Mouse (Mus musculus) neural tube, embryonic 13.5 days (tissue): Measurements from ENCODE around the gene Gmds. TPM values are rescaled to one million over a fixed set of nuclear protein-coding genes. Genes with fewer than 3 reads are reported as not detected.

Source experiments
- ATAC-seq: fragments of 200-750 bp; cut with Nextera tagmentation; 2 replicates; pipeline ENCODE4 v1.8.0; 2017; ENCODE audit warnings: low read depth, mild to moderate bottlenecking, moderate TSS enrichment, moderate library complexity
- H3K27ac ChIP-seq: fragments of 300-500 bp; sonication (generic); replicated peaks from 2 replicates; pipeline ENCODE4 v1.5.1; 2015; ENCODE audit warnings: moderate library complexity, mild to moderate bottlenecking, inconsistent platforms
- H3K27me3 ChIP-seq: fragments of 300-500 bp; sonication (generic); 2 replicates; pipeline ENCODE4 v1.6.1; 2015; ENCODE audit warnings: mild to moderate bottlenecking, inconsistent platforms
- H3K36me3 ChIP-seq: fragments of 300-500 bp; sonication (generic); 2 replicates; pipeline ENCODE4 v1.6.1; 2015; ENCODE audit warnings: mild to moderate bottlenecking, inconsistent platforms
- H3K4me1 ChIP-seq: fragments of 300-500 bp; sonication (generic); replicated peaks from 2 replicates; pipeline ENCODE4 v1.6.1; 2015; ENCODE audit warnings: inconsistent platforms
- H3K4me2 ChIP-seq: fragments of 300-500 bp; sonication (generic); 2 replicates; pipeline ENCODE4 v1.6.1; 2015; ENCODE audit warnings: inconsistent platforms, mild to moderate bottlenecking, moderate library complexity
- H3K4me3 ChIP-seq: fragments of 300-500 bp; sonication (generic); 2 replicates; pipeline ENCODE4 v1.5.1; 2015; ENCODE audit warnings: mild to moderate bottlenecking, inconsistent platforms
- H3K9ac ChIP-seq: fragments of 300-500 bp; sonication (generic); 2 replicates; pipeline ENCODE4 v1.6.1; 2015; ENCODE audit warnings: moderate library complexity, mild to moderate bottlenecking, inconsistent platforms
- H3K9me3 ChIP-seq: fragments of 300-500 bp; sonication (generic); 2 replicates; pipeline ENCODE4 v1.6.1; 2016; ENCODE audit warnings: inconsistent platforms
- WGBS: fragments of 180-500 bp; shearing (Covaris S2); methylation state at CpG from one replicate; pipeline ENCODE4 v1.1.7; 2015; 5-methylcytosine and 5-hydroxymethylcytosine counted together
- polyA plus RNA-seq: library from polyadenylated mRNA; unstranded; fragments of >200 nt; fragmentation: Nextera tagmentation; extraction: Ambion mirVana; gene quantifications from 2 replicates; pipeline ENCODE4 v1.2.1, GENCODE M21; 2015

Gmds gene
- polyA plus RNA-seq, 1 experiment from 2014 or later: 37.1 TPM

DNA sequence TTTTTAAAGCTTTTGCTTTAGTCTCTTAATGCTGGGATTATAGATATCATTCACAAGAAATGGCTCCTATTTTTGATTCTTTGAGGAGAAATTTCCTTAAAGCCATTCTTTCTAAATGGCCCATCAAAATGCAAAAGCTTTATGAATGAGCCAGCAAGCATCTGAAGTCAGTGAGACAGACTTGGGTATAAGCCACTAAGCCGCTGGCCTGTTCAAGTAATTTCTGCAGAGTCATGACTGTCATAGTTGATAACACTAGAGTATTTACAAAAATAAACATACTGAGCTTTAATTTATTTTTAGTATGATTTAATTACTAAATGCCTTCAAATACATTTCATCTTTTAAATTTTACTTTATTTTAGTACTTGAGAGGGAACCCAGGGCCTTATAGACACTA, 297.7 kb downstream of the Gmds start:
- H3K4me3 ChIP-seq: no peak overlapping the region
- no peak for ATAC-seq
- no peaks in the 10 kb centered on the region; the same call in 1 of the 2 replicates for H3K27me3 ChIP-seq
- no peak overlapping the region for H3K4me2 ChIP-seq
- H3K36me3 ChIP-seq: no peaks in the 10 kb centered on the region
- H3K4me1 ChIP-seq: no peaks in the 10 kb centered on the region
- no peak overlapping the region for H3K27ac ChIP-seq
- no peak overlapping the region for H3K9ac ChIP-seq
- H3K9me3 ChIP-seq: no peaks in the 10 kb centered on the region
- WGBS: 92% methylated on average over 1 of the region's 1 CpGs

DNA sequence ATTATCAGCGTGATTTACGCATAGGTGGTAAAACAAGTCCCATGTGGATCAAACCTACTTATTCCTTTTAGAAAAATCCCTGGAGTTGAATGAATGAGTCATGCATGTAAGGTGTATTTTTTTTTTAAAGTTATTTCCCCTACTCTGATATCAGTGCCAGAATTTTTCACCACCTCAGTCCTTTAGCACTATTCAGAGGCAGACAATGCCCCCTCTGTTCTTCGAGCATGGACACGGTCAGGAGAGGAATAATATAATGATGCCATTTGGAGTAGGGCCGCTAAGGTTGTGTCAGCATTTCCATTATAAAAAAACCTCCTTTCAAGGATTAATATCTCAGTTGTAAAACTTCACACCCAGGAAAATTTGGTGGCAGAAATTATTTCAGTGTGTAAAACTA, 301.6 kb downstream of the Gmds start:
- H3K4me1 ChIP-seq: 0 out of 2 replicates have a peak, but pooled peaks cover 5% of the 10 kb centered on the region
- ATAC-seq: no peak
- H3K36me3 ChIP-seq: no peaks in the 10 kb centered on the region
- H3K27ac ChIP-seq: no peak overlapping the region
- no peak overlapping the region for H3K4me2 ChIP-seq
- WGBS: 53% methylated on average over 5 of the region's 5 CpGs
- H3K9ac ChIP-seq: no peak overlapping the region
- H3K9me3 ChIP-seq: no peaks in the 10 kb centered on the region
- H3K27me3 ChIP-seq: no peaks in the 10 kb centered on the region; the same call in 1 of the 2 replicates
- H3K4me3 ChIP-seq: no peak overlapping the region

DNA sequence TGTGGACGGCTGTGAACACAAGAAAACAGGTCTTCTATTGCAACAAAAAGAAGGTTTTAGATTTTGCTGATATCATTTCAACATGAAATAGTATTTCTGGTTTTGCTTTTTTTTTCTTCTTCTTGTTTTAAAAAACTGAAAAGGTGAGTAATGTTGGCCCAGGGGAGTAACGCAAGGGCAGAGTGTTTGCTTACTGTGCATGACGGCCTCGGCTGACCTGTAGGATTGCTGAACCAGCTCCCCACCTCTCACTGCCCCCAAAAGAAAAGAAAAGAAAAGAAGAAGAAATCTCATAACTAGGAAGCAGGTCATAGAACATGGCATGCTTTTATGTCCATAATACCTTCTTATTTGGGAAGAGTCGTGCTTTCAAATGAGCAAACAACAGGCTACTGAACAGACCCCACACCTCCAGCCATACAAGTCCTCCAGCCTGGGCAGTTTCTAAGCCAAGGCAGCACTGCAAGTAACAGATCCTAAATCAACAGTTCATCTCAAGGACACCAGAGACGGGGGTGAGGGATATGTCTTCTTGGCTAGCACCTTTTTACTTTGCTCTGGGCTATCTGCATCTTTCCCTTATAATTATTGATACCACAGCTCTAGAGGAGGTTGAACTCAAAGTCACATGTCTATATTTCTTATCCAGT, 303.6 kb downstream of the Gmds start:
- 85% methylated on average over 6 of the region's 6 CpGs for WGBS
- Histone ChIP-seq H3K36me3 (no peaks in the 10 kb centered on the region), H3K4me2 (no peak overlapping the region), H3K4me3 (no peak overlapping the region), H3K27ac (no peak overlapping the region), H3K9ac (no peak overlapping the region), H3K27me3 (peaks cover 2% of the 10 kb centered on the region; the same call in 1 of the 2 replicates), H3K9me3 (no peaks in the 10 kb centered on the region), H3K4me1 (0 out of 2 replicates have a peak, but pooled peaks cover 5% of the 10 kb centered on the region)
- ATAC-seq: no peak

DNA sequence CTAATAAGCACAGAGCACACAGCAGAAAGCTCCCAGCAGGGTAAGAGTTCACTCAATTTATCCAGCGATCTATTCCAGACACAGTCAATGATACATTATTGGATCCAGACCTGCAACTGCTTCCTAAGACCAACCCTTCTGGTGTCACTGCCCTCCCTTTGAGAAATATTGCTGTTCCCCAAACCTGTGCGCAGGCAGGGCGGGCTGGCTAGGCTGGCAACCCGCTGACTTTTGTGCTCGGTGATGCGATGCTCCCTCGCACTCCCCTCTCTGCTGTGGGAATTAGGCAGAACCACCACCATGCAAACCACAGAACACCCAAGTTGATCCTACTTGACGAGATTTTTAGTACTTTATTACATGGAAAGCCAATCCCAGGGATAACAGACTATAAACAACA, 304.4 kb downstream of the Gmds start:
- 64% methylated on average over 8 of the region's 8 CpGs for WGBS
- H3K4me3 ChIP-seq: no peak overlapping the region
- H3K9me3 ChIP-seq: no peaks in the 10 kb centered on the region
- no peak overlapping the region for H3K27ac ChIP-seq
- ATAC-seq: no peak
- no peak overlapping the region for H3K9ac ChIP-seq
- H3K27me3 ChIP-seq: peaks cover 4% of the 10 kb centered on the region; the same call in 1 of the 2 replicates
- no peaks in the 10 kb centered on the region for H3K36me3 ChIP-seq
- H3K4me2 ChIP-seq: no peak overlapping the region
- H3K4me1 ChIP-seq: 0 out of 2 replicates have a peak, but pooled peaks cover 5% of the 10 kb centered on the region

DNA sequence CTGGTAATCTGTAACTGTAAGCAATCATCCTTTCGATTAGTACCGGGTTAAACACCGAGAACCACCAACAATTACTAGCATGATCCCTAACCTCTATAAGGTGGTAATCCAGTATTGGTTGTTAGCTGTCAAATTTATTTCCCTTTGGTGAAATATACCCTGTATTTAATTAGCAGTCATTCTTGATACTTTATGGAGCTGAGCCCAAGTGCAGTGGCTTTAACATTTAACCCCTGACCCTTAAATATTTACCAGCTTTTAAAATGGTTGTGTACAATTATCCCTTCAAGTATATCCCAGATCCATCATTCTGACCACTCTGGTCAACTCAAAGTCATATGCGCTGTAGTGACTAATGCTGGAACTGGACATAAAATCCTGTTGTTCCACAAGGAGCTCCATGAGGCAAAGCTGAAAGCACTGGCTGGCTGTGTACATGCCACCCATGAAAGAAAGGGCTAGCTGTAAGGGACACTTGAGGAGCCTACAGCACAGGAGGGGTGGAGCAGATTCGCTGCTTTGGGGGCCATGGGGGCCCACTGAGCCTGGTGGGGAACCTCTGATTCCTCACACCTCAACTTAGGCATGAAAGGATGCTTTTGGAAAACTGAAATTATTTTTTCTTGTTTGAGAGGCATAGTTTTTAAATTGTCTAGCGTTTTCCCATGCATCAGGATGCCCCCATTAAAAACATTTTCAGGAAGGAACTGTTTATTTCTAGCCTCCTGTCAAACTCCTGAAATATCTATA, 312.1 kb downstream of the Gmds start:
- no peak overlapping the region for H3K4me3 ChIP-seq
- H3K9me3 ChIP-seq: no peaks in the 10 kb centered on the region
- no peaks in the 10 kb centered on the region for H3K36me3 ChIP-seq
- 0 out of 2 replicates have a peak, but pooled peaks cover 4% of the 10 kb centered on the region for H3K27me3 ChIP-seq
- no peak for ATAC-seq
- no peak overlapping the region for H3K27ac ChIP-seq
- H3K9ac ChIP-seq: no peak overlapping the region
- H3K4me2 ChIP-seq: no peak overlapping the region
- WGBS: 77% methylated on average over 6 of the region's 6 CpGs
- 0 out of 2 replicates have a peak, but pooled peaks cover 7% of the 10 kb centered on the region for H3K4me1 ChIP-seq

DNA sequence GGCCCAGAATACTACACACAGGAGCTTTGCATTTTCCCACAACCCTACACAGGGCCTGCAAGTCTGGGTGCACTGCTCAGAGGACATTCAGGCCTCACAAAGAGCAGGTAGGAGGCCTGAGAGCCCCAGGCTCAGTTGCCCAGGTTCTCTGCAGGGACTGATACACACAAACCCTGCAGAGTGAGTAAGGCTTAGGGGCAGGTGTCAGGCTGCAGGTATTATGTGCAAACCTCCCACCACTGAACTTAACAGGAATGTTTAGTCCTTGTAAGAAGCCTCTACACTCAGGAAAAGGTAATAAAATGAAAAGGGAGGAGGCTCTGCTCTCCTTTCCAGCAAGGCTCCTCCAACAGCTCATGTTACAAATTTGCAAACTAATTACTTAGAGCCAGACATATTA, 313.7 kb downstream of the Gmds start:
- Histone ChIP-seq H3K4me3 (no peak overlapping the region), H3K4me1 (0 out of 2 replicates have a peak, but pooled peaks cover 7% of the 10 kb centered on the region), H3K4me2 (no peak overlapping the region), H3K36me3 (no peaks in the 10 kb centered on the region), H3K9me3 (no peaks in the 10 kb centered on the region), H3K27ac (no peak overlapping the region), H3K9ac (no peak overlapping the region), H3K27me3 (0 out of 2 replicates have a peak, but pooled peaks cover under 1% of the 10 kb centered on the region)
- ATAC-seq: no peak

DNA sequence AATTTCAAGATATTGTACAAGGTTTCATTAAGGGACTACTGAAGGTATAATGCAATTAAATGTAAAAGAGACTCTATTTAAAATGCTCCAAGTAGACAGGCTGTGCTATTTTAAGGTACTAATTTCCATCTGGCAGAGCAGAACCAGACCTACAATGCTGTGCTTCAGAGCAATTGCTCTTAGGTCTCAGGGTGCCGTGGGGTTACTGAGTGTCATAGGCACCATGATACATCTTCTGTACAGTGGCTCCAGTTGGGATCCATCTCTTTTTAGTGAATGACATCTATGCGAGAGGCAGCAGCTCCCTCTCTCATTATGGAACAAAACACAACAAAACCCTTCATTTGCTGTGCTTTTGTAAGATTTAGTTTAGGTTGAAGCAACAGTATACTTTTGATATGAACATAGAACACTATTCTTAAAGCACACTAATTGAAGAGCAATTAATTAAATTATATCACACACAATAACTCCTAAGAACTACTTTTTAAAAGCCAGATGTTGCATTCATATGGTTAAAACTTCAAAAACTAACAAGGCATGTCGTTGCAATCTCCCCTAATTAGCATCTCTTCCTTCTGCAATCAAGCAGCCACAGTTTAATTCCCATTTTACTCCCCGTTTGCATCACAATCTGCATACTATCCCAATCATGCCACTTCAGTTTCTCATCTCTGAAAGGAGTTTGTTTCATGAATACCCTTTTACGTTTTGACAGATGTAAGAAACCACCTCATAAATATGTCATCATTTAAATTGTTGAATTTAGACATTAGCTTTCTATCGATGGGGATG, 317.9 kb downstream of the Gmds start:
- Histone ChIP-seq H3K4me3 (no peak overlapping the region), H3K36me3 (no peaks in the 10 kb centered on the region), H3K27me3 (no peaks in the 10 kb centered on the region), H3K4me1 (peaks cover 16% of the 10 kb centered on the region), H3K9ac (no peak overlapping the region), H3K4me2 (no peak overlapping the region), H3K9me3 (no peaks in the 10 kb centered on the region), H3K27ac (no peak overlapping the region)
- 54% methylated on average over 6 of the region's 6 CpGs for WGBS
- no peak for ATAC-seq

DNA sequence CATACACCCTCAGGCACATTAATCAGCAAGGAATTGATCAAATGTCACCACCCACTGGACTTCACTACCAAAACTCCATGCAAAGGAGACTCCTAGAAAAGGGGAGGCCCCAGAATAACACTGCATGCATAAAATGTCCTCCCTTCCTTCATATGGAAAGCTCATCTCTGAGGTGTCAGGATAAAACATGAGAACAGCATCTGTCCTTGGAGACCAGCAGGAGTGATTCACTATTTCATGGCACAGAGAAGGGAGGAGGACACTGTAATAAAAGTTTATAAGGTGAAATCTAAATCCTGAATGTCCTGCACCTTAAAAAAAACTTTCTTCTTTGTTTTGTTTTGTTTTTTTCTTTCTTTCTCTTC, 319.3 kb downstream of the Gmds start:
- no peaks in the 10 kb centered on the region for H3K9me3 ChIP-seq
- no peak overlapping the region for H3K9ac ChIP-seq
- no peak overlapping the region for H3K4me3 ChIP-seq
- no peaks in the 10 kb centered on the region for H3K27me3 ChIP-seq
- H3K4me2 ChIP-seq: no peak overlapping the region
- no peak for ATAC-seq
- H3K27ac ChIP-seq: no peak overlapping the region
- no peaks in the 10 kb centered on the region for H3K36me3 ChIP-seq
- peaks cover 10% of the 10 kb centered on the region for H3K4me1 ChIP-seq

DNA sequence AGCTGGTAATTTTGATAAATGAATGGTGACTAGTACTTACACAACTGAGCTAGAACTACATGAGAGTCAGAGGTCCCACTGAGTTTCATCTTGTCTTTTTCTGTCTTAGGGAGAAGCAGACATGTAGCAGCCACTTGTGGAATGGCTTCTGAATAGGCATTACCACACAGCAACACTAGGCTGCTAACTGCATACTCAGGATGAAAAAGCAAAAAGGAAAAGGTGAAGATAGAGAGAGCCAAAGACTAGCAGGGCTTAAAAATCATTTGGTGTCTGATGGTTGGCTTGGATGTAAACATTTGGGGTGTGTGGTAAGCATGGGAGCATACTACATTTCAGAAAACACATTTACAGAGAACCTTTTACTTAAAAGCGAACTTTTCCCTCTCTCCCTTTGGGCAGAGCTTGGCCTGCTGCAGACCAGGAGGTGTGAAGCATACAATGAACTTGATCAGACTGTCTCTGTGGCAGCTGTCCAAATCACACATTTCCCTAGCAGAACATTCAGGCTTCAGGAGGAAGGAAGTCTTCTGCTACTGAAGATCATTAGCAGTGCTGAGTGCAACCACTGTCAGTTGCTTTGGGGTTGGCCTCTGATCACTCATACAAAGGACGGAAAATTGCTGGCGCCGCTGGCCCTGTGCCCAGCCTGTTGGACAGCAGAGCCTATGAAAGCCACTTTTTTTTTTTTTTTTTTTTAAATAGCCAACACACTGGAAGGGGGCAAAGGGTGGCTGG, 319.9 kb downstream of the Gmds start:
- H3K9ac ChIP-seq: no peak overlapping the region
- H3K36me3 ChIP-seq: no peaks in the 10 kb centered on the region
- peak; percentile 63 for ATAC-seq
- no peak overlapping the region for H3K27ac ChIP-seq
- no peak overlapping the region for H3K4me3 ChIP-seq
- 43% methylated on average over 4 of the region's 4 CpGs for WGBS
- H3K9me3 ChIP-seq: no peaks in the 10 kb centered on the region
- H3K4me1 ChIP-seq: peaks cover 10% of the 10 kb centered on the region
- no peaks in the 10 kb centered on the region for H3K27me3 ChIP-seq
- H3K4me2 ChIP-seq: no peak overlapping the region

DNA sequence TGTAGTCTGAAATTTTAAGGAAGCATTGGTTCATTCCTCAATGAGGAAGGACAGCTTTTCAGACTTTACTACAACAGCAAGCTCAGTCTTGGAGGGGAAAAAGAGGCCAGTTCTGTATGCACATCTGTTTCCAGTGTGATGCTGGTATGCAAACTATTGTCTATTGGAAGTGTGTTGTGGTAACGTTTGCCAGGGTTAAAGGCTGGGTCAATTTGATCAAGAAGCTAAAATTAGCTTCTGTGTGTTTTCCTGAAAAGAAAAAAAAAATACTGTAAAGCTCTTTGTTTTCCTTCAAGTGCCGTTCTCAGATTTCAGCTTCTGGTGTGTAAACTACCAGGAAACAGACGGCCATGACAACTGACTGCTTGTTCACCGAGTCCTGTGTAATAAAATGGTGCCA, 329.7 kb downstream of the Gmds start:
- 13% methylated on average over 4 of the region's 4 CpGs for WGBS
- Histone ChIP-seq H3K4me2 (no peak overlapping the region), H3K27ac (0 out of 2 replicates have a peak overlapping the region, but pooled peaks have one; percentile 18)

DNA sequence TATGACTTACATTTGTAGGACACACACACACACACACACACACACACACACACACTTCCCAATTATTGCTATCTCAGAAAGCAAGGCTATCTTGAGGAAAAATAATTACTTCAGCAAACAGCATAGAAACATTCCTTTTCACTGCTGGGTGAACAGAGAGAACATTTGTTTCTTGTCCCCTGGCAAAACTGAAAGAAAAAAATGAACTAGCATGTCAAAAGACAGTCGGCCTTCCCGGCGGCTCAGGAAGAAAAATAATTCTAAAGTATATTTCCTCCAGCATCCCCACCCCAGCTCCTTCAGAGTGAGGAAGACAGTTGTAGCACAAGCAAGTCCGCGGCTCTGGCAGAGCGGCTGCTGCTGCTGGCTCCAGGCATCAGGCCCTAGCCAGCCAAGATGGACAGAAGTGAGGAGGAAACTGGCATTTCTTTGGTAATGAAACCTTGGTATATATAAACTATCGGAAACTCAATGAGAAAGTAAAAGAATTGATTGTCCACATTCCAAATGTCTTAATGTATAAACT, 330.4 kb downstream of the Gmds start:
- Histone ChIP-seq H3K27me3 (no peaks in the 10 kb centered on the region), H3K27ac (peak overlapping the region; percentile 53), H3K36me3 (no peaks in the 10 kb centered on the region), H3K4me2 (no peak overlapping the region), H3K9ac (no peak overlapping the region), H3K4me3 (no peak overlapping the region), H3K4me1 (no peaks in the 10 kb centered on the region), H3K9me3 (no peaks in the 10 kb centered on the region)
- ATAC-seq: no peak
- WGBS: 58% methylated on average over 7 of the region's 7 CpGs

More for the DNA sequence above, 329.7 kb downstream of the Gmds start:
- H3K4me3 ChIP-seq: no peak overlapping the region
- H3K9ac ChIP-seq: no peak overlapping the region
- no peaks in the 10 kb centered on the region for H3K27me3 ChIP-seq
- H3K9me3 ChIP-seq: no peaks in the 10 kb centered on the region
- no peaks in the 10 kb centered on the region for H3K36me3 ChIP-seq
- no peaks in the 10 kb centered on the region for H3K4me1 ChIP-seq
- ATAC-seq: no peak
